Mouse (Mus musculus): Measurements from ENCODE around the gene Tlr9.
A peak's percentile ranks its signal among the peaks of the same experiment; 100 is the strongest.

Tlr9 gene

GRCm38 (mm10) chr9:106203990-106204851 is 18.2 kb upstream of the Tlr9 start:
- no peak for DNase-seq (ENCODE audit: low read depth, low spot score)

GRCm38 (mm10) chr9:106205713-106206290 is 16.6 kb upstream of the Tlr9 start:
- no peak for DNase-seq (ENCODE audit: low read depth, low spot score)

- no peak for DNase-seq (ENCODE audit: low read depth, low spot score)
Observed at GRCm38 (mm10) chr9:106206515-106206914, 15.9 kb upstream of the Tlr9 start.

- DNase-seq (ENCODE audit: low read depth, low spot score): no peak
Observed at GRCm38 (mm10) chr9:106208181-106208580, 14.2 kb upstream of the Tlr9 start.

- no peak for DNase-seq (ENCODE audit: low read depth, low spot score)
Observed at GRCm38 (mm10) chr9:106209954-106210353, 12.4 kb upstream of the Tlr9 start.

- DNase-seq (ENCODE audit: low read depth, low spot score): no peak
Observed at GRCm38 (mm10) chr9:106210853-106211609, 11.4 kb upstream of the Tlr9 start.

- DNase-seq (ENCODE audit: low read depth, low spot score): peak; percentile 83
Observed at GRCm38 (mm10) chr9:106211680-106212593, 10.5 kb upstream of the Tlr9 start.

GRCm38 (mm10) chr9:106212594-106212981 is 9.8 kb upstream of the Tlr9 start:
- no peak for DNase-seq (ENCODE audit: low read depth, low spot score)

GRCm38 (mm10) chr9:106215341-106216125 is 6.9 kb upstream of the Tlr9 start:
- DNase-seq (ENCODE audit: low read depth, low spot score): no peak

GRCm38 (mm10) chr9:106216971-106217370 is 5.4 kb upstream of the Tlr9 start:
- DNase-seq (ENCODE audit: low read depth, low spot score): no peak

GRCm38 (mm10) chr9:106220894-106221523 is 1.4 kb upstream of the Tlr9 start:
- no peak for DNase-seq (ENCODE audit: low read depth, low spot score)

- DNase-seq (ENCODE audit: low read depth, low spot score): no peak
Observed at GRCm38 (mm10) chr9:106222994-106223393, 596 bp downstream of the Tlr9 start.

- DNase-seq (ENCODE audit: low read depth, low spot score): no peak
Observed at GRCm38 (mm10) chr9:106225469-106226150, 3.2 kb downstream of the Tlr9 start.

GRCm38 (mm10) chr9:106226151-106226682 is 3.8 kb downstream of the Tlr9 start:
- DNase-seq (ENCODE audit: low read depth, low spot score): no peak

GRCm38 (mm10) chr9:106227790-106228429 is 5.5 kb downstream of the Tlr9 start:
- no peak for DNase-seq (ENCODE audit: low read depth, low spot score)

- no peak for DNase-seq (ENCODE audit: low read depth, low spot score)
Observed at GRCm38 (mm10) chr9:106230051-106230733, 7.8 kb downstream of the Tlr9 start.

GRCm38 (mm10) chr9:106230734-106231106 is 8.3 kb downstream of the Tlr9 start:
- no peak for DNase-seq (ENCODE audit: low read depth, low spot score)

- no peak for DNase-seq (ENCODE audit: low read depth, low spot score)
Observed at GRCm38 (mm10) chr9:106231220-106231619, 8.8 kb downstream of the Tlr9 start.
